Mouse (Mus musculus): ENCODE results near the gene Hnf1a. TPM values are rescaled to one million over a fixed set of nuclear protein-coding genes. Genes with fewer than 3 reads are reported as not detected.
A peak's percentile ranks its signal among the peaks of the same experiment; 100 is the strongest.

The Hnf1a gene
- polyA plus RNA-seq, 1 experiment = not detected

DNA sequence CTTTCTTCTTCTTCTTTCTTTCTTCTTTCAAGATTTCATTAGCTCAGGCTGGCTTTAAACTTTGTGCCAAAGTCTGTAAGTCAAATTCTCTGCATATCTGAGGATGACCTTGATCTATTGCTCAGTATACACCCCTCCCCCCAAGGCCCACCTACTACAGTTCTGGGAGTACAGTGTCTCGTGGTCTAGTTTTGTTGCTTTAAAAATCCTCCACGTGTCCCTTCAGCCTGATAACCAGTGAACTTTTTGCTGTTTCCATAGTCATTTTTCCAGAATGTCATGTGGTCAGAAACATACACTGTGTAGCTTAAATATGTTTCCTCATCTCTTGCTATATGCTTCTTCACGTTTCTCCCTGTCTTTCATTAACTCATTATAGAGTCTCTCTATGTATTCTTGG lies 39.1 kb upstream of the Hnf1a start:
- peaks cover 35% of the 10 kb centered on the region for H3K79me2 ChIP-seq (ENCODE audit: control insufficient read depth, insufficient read depth)
- TF ChIP-seq SRF (IDR thresholded peaks at IDR 0.05; ENCODE audit: control insufficient read depth, insufficient read length, low read depth) (no peak), MAX (IDR thresholded peaks at IDR 0.05; ENCODE audit: low read depth) (no peak), REST (IDR thresholded peaks at IDR 0.05; ENCODE audit: insufficient read depth, insufficient read length) (no peak), MYOG (IDR thresholded peaks at IDR 0.05; ENCODE audit: control insufficient read depth in 1 of 3, insufficient read depth in 1 of 3, insufficient read length in 2 of 3, low read depth in 2 of 3) (no peak), TCF3 (IDR thresholded peaks at IDR 0.05; ENCODE audit: insufficient read length, low read depth) (no peak), E2F4 (IDR thresholded peaks at IDR 0.05; ENCODE audit: insufficient read depth) (no peak), POLR2A (IDR thresholded peaks at IDR 0.05; ENCODE audit: insufficient read length, low read depth) (no peak), TCF12 (IDR thresholded peaks at IDR 0.05; ENCODE audit: insufficient read depth, poor library complexity, severe bottlenecking) (no peak), MYOD1 (IDR thresholded peaks at IDR 0.05; ENCODE audit: control insufficient read depth in 1 of 3, insufficient read length in 2 of 3, low read depth in 2 of 3) (no peak), CEBPB (IDR thresholded peaks at IDR 0.05; ENCODE audit: insufficient read depth, poor library complexity, severe bottlenecking) (no peak), POLR2AphosphoS2 (IDR thresholded peaks at IDR 0.05; ENCODE audit: insufficient read length, low read depth) (no peak), USF1 (IDR thresholded peaks at IDR 0.05; ENCODE audit: low read depth) (no peak)
- H3K36me3 ChIP-seq (ENCODE audit: control insufficient read depth, insufficient read depth) = no peaks in the 10 kb centered on the region
- peak overlapping the region; percentile 92 for H3ac ChIP-seq (ENCODE audit: control insufficient read depth, insufficient read length)
- peak overlapping the region; percentile 99 for H3K4me2 ChIP-seq (ENCODE audit: low read depth)
- H3K27me3 ChIP-seq (ENCODE audit: control insufficient read depth, insufficient read depth, insufficient read length) = no peaks in the 10 kb centered on the region
- H3K4me3 ChIP-seq = peak overlapping the region; percentile 80

GRCm38 (mm10) chr5:115009143-115009542 lies 38.2 kb upstream of the Hnf1a start:
- Histone ChIP-seq H3K27me3 (ENCODE audit: control insufficient read depth, insufficient read depth, insufficient read length) (no peaks in the 10 kb centered on the region), H3ac (ENCODE audit: control insufficient read depth, insufficient read length) (no peak overlapping the region), H3K4me2 (ENCODE audit: low read depth) (no peak overlapping the region), H3K36me3 (ENCODE audit: control insufficient read depth, insufficient read depth) (no peaks in the 10 kb centered on the region), H3K4me3 (no peak overlapping the region), H3K79me2 (ENCODE audit: control insufficient read depth, insufficient read depth) (peaks cover 26% of the 10 kb centered on the region)
- TF ChIP-seq MYOG (IDR thresholded peaks at IDR 0.05; ENCODE audit: control insufficient read depth in 1 of 3, insufficient read depth in 1 of 3, insufficient read length in 2 of 3, low read depth in 2 of 3) (no peak), POLR2A (IDR thresholded peaks at IDR 0.05; ENCODE audit: insufficient read length, low read depth) (no peak), TCF12 (IDR thresholded peaks at IDR 0.05; ENCODE audit: insufficient read depth, poor library complexity, severe bottlenecking) (no peak), E2F4 (IDR thresholded peaks at IDR 0.05; ENCODE audit: insufficient read depth) (no peak), POLR2AphosphoS2 (IDR thresholded peaks at IDR 0.05; ENCODE audit: insufficient read length, low read depth) (no peak), MYOD1 (IDR thresholded peaks at IDR 0.05; ENCODE audit: control insufficient read depth in 1 of 3, insufficient read length in 2 of 3, low read depth in 2 of 3) (no peak), REST (IDR thresholded peaks at IDR 0.05; ENCODE audit: insufficient read depth, insufficient read length) (no peak), SRF (IDR thresholded peaks at IDR 0.05; ENCODE audit: control insufficient read depth, insufficient read length, low read depth) (no peak), MAX (IDR thresholded peaks at IDR 0.05; ENCODE audit: low read depth) (no peak), USF1 (IDR thresholded peaks at IDR 0.05; ENCODE audit: low read depth) (no peak), TCF3 (IDR thresholded peaks at IDR 0.05; ENCODE audit: insufficient read length, low read depth) (no peak), CEBPB (IDR thresholded peaks at IDR 0.05; ENCODE audit: insufficient read depth, poor library complexity, severe bottlenecking) (no peak)

GRCm38 (mm10) chr5:115008307-115008706 lies 37.4 kb upstream of the Hnf1a start:
- TF ChIP-seq CEBPB (IDR thresholded peaks at IDR 0.05; ENCODE audit: insufficient read depth, poor library complexity, severe bottlenecking) = no peak
- no peak for TF ChIP-seq E2F4 (IDR thresholded peaks at IDR 0.05; ENCODE audit: insufficient read depth)
- TF ChIP-seq TCF12 (IDR thresholded peaks at IDR 0.05; ENCODE audit: insufficient read depth, poor library complexity, severe bottlenecking) = no peak
- TF ChIP-seq USF1 (IDR thresholded peaks at IDR 0.05; ENCODE audit: low read depth) = no peak
- no peak for TF ChIP-seq REST (IDR thresholded peaks at IDR 0.05; ENCODE audit: insufficient read depth, insufficient read length)
- TF ChIP-seq MYOG (IDR thresholded peaks at IDR 0.05; ENCODE audit: control insufficient read depth in 1 of 3, insufficient read depth in 1 of 3, insufficient read length in 2 of 3, low read depth in 2 of 3) = no peak
- H3ac ChIP-seq (ENCODE audit: control insufficient read depth, insufficient read length) = no peak overlapping the region
- no peak overlapping the region for H3K4me3 ChIP-seq
- H3K36me3 ChIP-seq (ENCODE audit: control insufficient read depth, insufficient read depth) = no peaks in the 10 kb centered on the region
- H3K4me2 ChIP-seq (ENCODE audit: low read depth) = no peak overlapping the region
- H3K79me2 ChIP-seq (ENCODE audit: control insufficient read depth, insufficient read depth) = peaks cover 18% of the 10 kb centered on the region
- H3K27me3 ChIP-seq (ENCODE audit: control insufficient read depth, insufficient read depth, insufficient read length) = peaks cover 4% of the 10 kb centered on the region

DNA sequence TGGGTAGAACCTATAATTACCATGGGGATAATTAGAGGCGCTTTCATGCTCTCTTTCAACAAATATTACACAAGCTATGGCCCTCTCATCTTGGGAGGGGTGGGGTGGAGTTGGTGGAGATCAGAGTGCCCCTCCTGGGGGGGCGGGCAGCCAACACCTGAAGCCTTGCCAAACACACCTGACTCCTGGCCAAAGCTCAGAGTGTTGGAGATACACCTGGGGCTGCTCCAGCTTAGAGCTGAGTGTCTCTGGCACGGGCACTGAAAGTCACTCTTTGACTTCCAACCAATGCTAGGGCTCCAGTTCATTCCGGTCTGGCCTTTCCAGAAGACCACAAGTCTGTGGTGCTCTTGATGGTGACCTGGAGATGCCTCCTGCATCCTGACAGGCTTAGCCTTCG lies 36.9 kb upstream of the Hnf1a start:
- Histone ChIP-seq H3K27me3 (ENCODE audit: control insufficient read depth, insufficient read depth, insufficient read length) (peaks cover 5% of the 10 kb centered on the region), H3K4me2 (ENCODE audit: low read depth) (no peak overlapping the region), H3K79me2 (ENCODE audit: control insufficient read depth, insufficient read depth) (peaks cover 13% of the 10 kb centered on the region), H3K36me3 (ENCODE audit: control insufficient read depth, insufficient read depth) (no peaks in the 10 kb centered on the region), H3ac (ENCODE audit: control insufficient read depth, insufficient read length) (no peak overlapping the region), H3K4me3 (no peak overlapping the region)
- TF ChIP-seq TCF3 (IDR thresholded peaks at IDR 0.05; ENCODE audit: insufficient read length, low read depth) (no peak), POLR2AphosphoS2 (IDR thresholded peaks at IDR 0.05; ENCODE audit: insufficient read length, low read depth) (no peak), REST (IDR thresholded peaks at IDR 0.05; ENCODE audit: insufficient read depth, insufficient read length) (no peak), CEBPB (IDR thresholded peaks at IDR 0.05; ENCODE audit: insufficient read depth, poor library complexity, severe bottlenecking) (no peak), MAX (IDR thresholded peaks at IDR 0.05; ENCODE audit: low read depth) (no peak), MYOG (IDR thresholded peaks at IDR 0.05; ENCODE audit: control insufficient read depth in 1 of 3, insufficient read depth in 1 of 3, insufficient read length in 2 of 3, low read depth in 2 of 3) (no peak), POLR2A (IDR thresholded peaks at IDR 0.05; ENCODE audit: insufficient read length, low read depth) (no peak), SRF (IDR thresholded peaks at IDR 0.05; ENCODE audit: control insufficient read depth, insufficient read length, low read depth) (no peak), USF1 (IDR thresholded peaks at IDR 0.05; ENCODE audit: low read depth) (no peak), MYOD1 (IDR thresholded peaks at IDR 0.05; ENCODE audit: control insufficient read depth in 1 of 3, insufficient read length in 2 of 3, low read depth in 2 of 3) (no peak), TCF12 (IDR thresholded peaks at IDR 0.05; ENCODE audit: insufficient read depth, poor library complexity, severe bottlenecking) (no peak), E2F4 (IDR thresholded peaks at IDR 0.05; ENCODE audit: insufficient read depth) (no peak)

All from myocyte (in vitro differentiated cells).